Mouse (Mus musculus): ENCODE data around the gene Camk2d. TPM values are rescaled to one million over a fixed set of nuclear protein-coding genes. Genes with fewer than 3 reads are reported as not detected.

The Camk2d gene
- polyA plus RNA-seq, 1 experiment from 2014 or later, result 23.8 TPM

GRCm38 (mm10) chr3:126744432-126745133 lies 148.5 kb downstream of the Camk2d start:
- WGBS, result 72% methylated on average over 3 of the region's 3 CpGs
- H3K4me1 ChIP-seq (ENCODE audit: insufficient read depth, low read length), result peaks cover 5% of the 10 kb centered on the region; the same call in 1 of the 2 replicates
- no peak overlapping the region for H3K4me2 ChIP-seq (replicated peaks; ENCODE audit: low read depth, low read length)
- no peak overlapping the region for H3K4me3 ChIP-seq (ENCODE audit: low read length)
- no peak overlapping the region for H3K9ac ChIP-seq (replicated peaks; ENCODE audit: low read length)
- no peaks in the 10 kb centered on the region for H3K36me3 ChIP-seq (ENCODE audit: insufficient read depth, low read length)
- H3K27ac ChIP-seq (ENCODE audit: low read length), result no peak overlapping the region
- no peak for ATAC-seq (ENCODE audit: low FRiP score, low TSS enrichment)
- H3K9me3 ChIP-seq (ENCODE audit: low read length), result no peaks in the 10 kb centered on the region
- H3K27me3 ChIP-seq (ENCODE audit: insufficient read depth, low read length), result no peaks in the 10 kb centered on the region

- WGBS, result 60% methylated on average over 11 of the region's 11 CpGs
- H3K4me2 ChIP-seq (replicated peaks; ENCODE audit: low read depth, low read length), result no peak overlapping the region
- peaks cover 5% of the 10 kb centered on the region; the same call in 1 of the 2 replicates for H3K4me1 ChIP-seq (ENCODE audit: insufficient read depth, low read length)
- H3K36me3 ChIP-seq (ENCODE audit: insufficient read depth, low read length), result no peaks in the 10 kb centered on the region
- no peaks in the 10 kb centered on the region for H3K9me3 ChIP-seq (ENCODE audit: low read length)
- H3K27ac ChIP-seq (ENCODE audit: low read length), result no peak overlapping the region
- peak; percentile 54; the same call in 1 of the 2 replicates for ATAC-seq (ENCODE audit: low FRiP score, low TSS enrichment)
- H3K4me3 ChIP-seq (ENCODE audit: low read length), result no peak overlapping the region
- no peak overlapping the region for H3K9ac ChIP-seq (replicated peaks; ENCODE audit: low read length)
- no peaks in the 10 kb centered on the region for H3K27me3 ChIP-seq (ENCODE audit: insufficient read depth, low read length)
Measured at GRCm38 (mm10) chr3:126746148-126746803, 150.2 kb downstream of the Camk2d start.

- Histone ChIP-seq H3K27me3 (ENCODE audit: insufficient read depth, low read length) (no peaks in the 10 kb centered on the region), H3K27ac (ENCODE audit: low read length) (no peak overlapping the region), H3K36me3 (ENCODE audit: insufficient read depth, low read length) (no peaks in the 10 kb centered on the region), H3K9ac (replicated peaks; ENCODE audit: low read length) (no peak overlapping the region), H3K4me1 (ENCODE audit: insufficient read depth, low read length) (peaks cover 5% of the 10 kb centered on the region; the same call in 1 of the 2 replicates), H3K9me3 (ENCODE audit: low read length) (no peaks in the 10 kb centered on the region), H3K4me2 (replicated peaks; ENCODE audit: low read depth, low read length) (no peak overlapping the region), H3K4me3 (ENCODE audit: low read length) (no peak overlapping the region)
- ATAC-seq (ENCODE audit: low FRiP score, low TSS enrichment), result no peak
- WGBS, result 64% methylated on average over 3 of the region's 3 CpGs
Measured at GRCm38 (mm10) chr3:126747628-126748027, 151.5 kb downstream of the Camk2d start.

DNA sequence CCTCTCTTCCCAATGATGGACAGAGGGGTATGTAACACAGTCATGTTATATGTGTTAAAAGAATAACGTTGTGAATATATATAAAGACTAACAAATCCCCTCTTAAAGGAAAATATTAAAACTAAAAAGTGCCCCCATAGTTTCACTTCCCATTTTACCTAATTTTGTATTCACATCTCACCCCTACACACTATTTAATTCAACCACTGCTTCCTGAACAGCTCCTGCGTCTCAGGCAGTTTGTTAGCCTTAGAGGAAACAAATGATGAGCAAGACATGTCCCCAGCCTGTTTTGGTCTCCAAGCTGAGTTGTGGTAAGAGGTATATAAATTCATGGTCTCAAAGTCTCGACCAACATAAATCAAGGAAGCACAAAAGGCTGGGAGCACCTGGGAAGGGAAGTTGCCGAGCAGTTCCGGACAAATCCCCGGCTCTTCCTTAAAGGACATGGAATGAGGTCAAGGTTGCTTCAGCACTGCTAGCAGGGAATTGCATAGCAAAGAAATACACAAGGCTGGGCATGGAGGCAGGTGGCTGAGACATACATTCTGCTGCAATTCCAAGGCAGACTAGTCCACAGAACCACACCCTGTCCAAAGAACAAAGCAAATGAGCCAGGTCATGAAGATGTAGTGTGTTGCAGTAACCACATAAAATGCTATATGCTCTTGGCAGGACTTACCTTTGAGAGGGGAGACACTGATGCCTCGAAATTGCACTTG lies 155.4 kb downstream of the Camk2d start:
- peaks cover 1% of the 10 kb centered on the region; the same call in 1 of the 2 replicates for H3K4me1 ChIP-seq (ENCODE audit: insufficient read depth, low read length)
- H3K27me3 ChIP-seq (ENCODE audit: insufficient read depth, low read length), result no peaks in the 10 kb centered on the region
- WGBS, result 66% methylated on average over 7 of the region's 7 CpGs
- no peak overlapping the region for H3K4me2 ChIP-seq (replicated peaks; ENCODE audit: low read depth, low read length)
- no peak overlapping the region for H3K4me3 ChIP-seq (ENCODE audit: low read length)
- no peaks in the 10 kb centered on the region for H3K9me3 ChIP-seq (ENCODE audit: low read length)
- H3K36me3 ChIP-seq (ENCODE audit: insufficient read depth, low read length), result no peaks in the 10 kb centered on the region
- H3K27ac ChIP-seq (ENCODE audit: low read length), result no peak overlapping the region
- H3K9ac ChIP-seq (replicated peaks; ENCODE audit: low read length), result no peak overlapping the region
- no peak for ATAC-seq (ENCODE audit: low FRiP score, low TSS enrichment)

GRCm38 (mm10) chr3:126752978-126753377 lies 156.9 kb downstream of the Camk2d start:
- Histone ChIP-seq H3K4me2 (replicated peaks; ENCODE audit: low read depth, low read length) (no peak overlapping the region), H3K27me3 (ENCODE audit: insufficient read depth, low read length) (no peaks in the 10 kb centered on the region), H3K4me3 (ENCODE audit: low read length) (no peak overlapping the region), H3K4me1 (ENCODE audit: insufficient read depth, low read length) (no peaks in the 10 kb centered on the region), H3K36me3 (ENCODE audit: insufficient read depth, low read length) (no peaks in the 10 kb centered on the region), H3K9ac (replicated peaks; ENCODE audit: low read length) (no peak overlapping the region), H3K9me3 (ENCODE audit: low read length) (no peaks in the 10 kb centered on the region), H3K27ac (ENCODE audit: low read length) (no peak overlapping the region)
- WGBS, result 90% methylated on average over 6 of the region's 6 CpGs
- ATAC-seq (ENCODE audit: low FRiP score, low TSS enrichment), result no peak

DNA sequence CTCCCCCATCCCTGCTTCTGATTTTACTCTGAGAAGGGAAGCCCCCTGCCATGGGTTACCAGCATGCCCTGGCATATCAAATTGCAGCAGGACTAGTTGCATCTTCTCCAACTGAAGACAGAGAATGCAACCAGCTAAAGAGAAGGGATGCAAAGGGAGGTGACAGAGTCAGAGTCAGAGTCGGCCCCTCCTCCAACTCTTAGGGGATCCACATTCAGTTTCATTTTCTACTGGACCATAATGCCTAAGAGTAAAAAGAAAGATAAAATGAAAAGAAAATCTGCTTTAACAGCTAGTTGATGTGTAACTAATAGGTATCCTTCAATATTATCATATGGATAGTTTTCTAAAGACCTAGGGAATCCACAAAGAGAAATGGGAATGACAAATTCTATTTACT lies 162.3 kb downstream of the Camk2d start:
- Histone ChIP-seq H3K4me1 (ENCODE audit: insufficient read depth, low read length) (no peaks in the 10 kb centered on the region), H3K4me3 (ENCODE audit: low read length) (no peak overlapping the region), H3K27me3 (ENCODE audit: insufficient read depth, low read length) (no peaks in the 10 kb centered on the region), H3K9ac (replicated peaks; ENCODE audit: low read length) (no peak overlapping the region), H3K36me3 (ENCODE audit: insufficient read depth, low read length) (no peaks in the 10 kb centered on the region), H3K27ac (ENCODE audit: low read length) (no peak overlapping the region), H3K9me3 (ENCODE audit: low read length) (no peaks in the 10 kb centered on the region), H3K4me2 (replicated peaks; ENCODE audit: low read depth, low read length) (no peak overlapping the region)
- WGBS, result 84% methylated on average over 1 of the region's 1 CpGs
- no peak for ATAC-seq (ENCODE audit: low FRiP score, low TSS enrichment)

DNA sequence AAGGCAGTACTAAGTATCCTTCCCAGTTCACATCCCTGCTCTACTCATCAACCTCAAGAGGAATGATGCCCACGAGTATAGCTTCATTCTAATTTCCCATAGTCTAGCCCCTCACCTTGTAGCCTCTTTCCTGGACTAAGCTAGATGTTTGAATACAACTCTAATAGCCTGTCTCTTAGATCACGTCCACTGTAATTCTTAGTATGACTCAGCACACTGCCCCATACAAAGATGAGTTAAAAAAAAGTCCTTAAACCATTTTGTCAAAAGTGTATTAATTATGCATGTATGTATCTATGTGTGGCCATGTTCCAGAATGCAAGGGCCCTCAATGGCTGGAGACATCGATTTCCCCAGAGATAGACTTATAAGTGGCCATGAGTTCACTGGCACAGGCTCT lies 164.5 kb downstream of the Camk2d start:
- 87% methylated on average over 3 of the region's 3 CpGs for WGBS
- H3K4me2 ChIP-seq (replicated peaks; ENCODE audit: low read depth, low read length), result no peak overlapping the region
- H3K9me3 ChIP-seq (ENCODE audit: low read length), result no peaks in the 10 kb centered on the region
- 0 out of 2 replicates have a peak, but pooled peaks have one; percentile 4 for ATAC-seq (ENCODE audit: low FRiP score, low TSS enrichment)
- H3K4me1 ChIP-seq (ENCODE audit: insufficient read depth, low read length), result no peaks in the 10 kb centered on the region
- H3K4me3 ChIP-seq (ENCODE audit: low read length), result no peak overlapping the region
- no peaks in the 10 kb centered on the region for H3K36me3 ChIP-seq (ENCODE audit: insufficient read depth, low read length)
- H3K27ac ChIP-seq (ENCODE audit: low read length), result no peak overlapping the region
- no peak overlapping the region for H3K9ac ChIP-seq (replicated peaks; ENCODE audit: low read length)
- no peaks in the 10 kb centered on the region for H3K27me3 ChIP-seq (ENCODE audit: insufficient read depth, low read length)

DNA sequence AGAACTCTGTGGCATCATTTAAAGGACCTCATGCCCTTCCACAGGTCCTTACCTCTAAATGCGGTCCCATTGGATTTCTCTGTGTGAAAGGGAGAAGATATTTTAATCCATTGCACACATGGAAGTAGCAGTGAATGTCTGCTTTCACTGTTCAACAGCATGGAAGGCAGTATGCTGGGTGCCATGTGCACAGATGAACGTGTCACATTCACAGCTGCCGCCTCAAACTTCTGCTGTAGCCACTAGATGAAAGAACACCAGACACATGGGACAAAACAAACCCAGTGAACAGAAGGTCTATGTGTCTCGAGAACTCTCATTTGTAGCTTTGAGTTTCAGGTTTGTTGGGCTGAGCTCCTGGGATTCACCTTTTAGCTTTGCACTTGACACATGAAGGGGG lies 168.6 kb downstream of the Camk2d start:
- no peak overlapping the region for H3K27ac ChIP-seq (ENCODE audit: low read length)
- H3K9me3 ChIP-seq (ENCODE audit: low read length), result no peaks in the 10 kb centered on the region
- WGBS, result 83% methylated on average over 4 of the region's 4 CpGs
- H3K9ac ChIP-seq (replicated peaks; ENCODE audit: low read length), result no peak overlapping the region
- no peak for ATAC-seq (ENCODE audit: low FRiP score, low TSS enrichment)
- H3K36me3 ChIP-seq (ENCODE audit: insufficient read depth, low read length), result no peaks in the 10 kb centered on the region
- no peak overlapping the region for H3K4me2 ChIP-seq (replicated peaks; ENCODE audit: low read depth, low read length)
- no peaks in the 10 kb centered on the region for H3K4me1 ChIP-seq (ENCODE audit: insufficient read depth, low read length)
- H3K4me3 ChIP-seq (ENCODE audit: low read length), result no peak overlapping the region
- H3K27me3 ChIP-seq (ENCODE audit: insufficient read depth, low read length), result no peaks in the 10 kb centered on the region

- Histone ChIP-seq H3K4me2 (replicated peaks; ENCODE audit: low read depth, low read length) (no peak overlapping the region), H3K9ac (replicated peaks; ENCODE audit: low read length) (no peak overlapping the region), H3K27me3 (ENCODE audit: insufficient read depth, low read length) (no peaks in the 10 kb centered on the region), H3K36me3 (ENCODE audit: insufficient read depth, low read length) (no peaks in the 10 kb centered on the region), H3K27ac (ENCODE audit: low read length) (no peak overlapping the region), H3K4me1 (ENCODE audit: insufficient read depth, low read length) (no peaks in the 10 kb centered on the region), H3K4me3 (ENCODE audit: low read length) (no peak overlapping the region), H3K9me3 (ENCODE audit: low read length) (no peaks in the 10 kb centered on the region)
- 34% methylated on average over 6 of the region's 6 CpGs for WGBS
- ATAC-seq (ENCODE audit: low FRiP score, low TSS enrichment), result no peak
Measured at GRCm38 (mm10) chr3:126770056-126770455, 174.0 kb downstream of the Camk2d start.

- Histone ChIP-seq H3K27ac (ENCODE audit: low read length) (no peak overlapping the region), H3K9ac (replicated peaks; ENCODE audit: low read length) (no peak overlapping the region), H3K4me1 (ENCODE audit: insufficient read depth, low read length) (no peaks in the 10 kb centered on the region), H3K27me3 (ENCODE audit: insufficient read depth, low read length) (no peaks in the 10 kb centered on the region), H3K4me2 (replicated peaks; ENCODE audit: low read depth, low read length) (no peak overlapping the region), H3K9me3 (ENCODE audit: low read length) (no peaks in the 10 kb centered on the region), H3K4me3 (ENCODE audit: low read length) (no peak overlapping the region), H3K36me3 (ENCODE audit: insufficient read depth, low read length) (no peaks in the 10 kb centered on the region)
- 27% methylated on average over 8 of the region's 8 CpGs for WGBS
- peak; percentile 88 for ATAC-seq (ENCODE audit: low FRiP score, low TSS enrichment)
Measured at GRCm38 (mm10) chr3:126771032-126771431, 174.9 kb downstream of the Camk2d start.

Data from kidney, embryonic 16.5 days (tissue).